Mouse (Mus musculus): ENCODE data around the gene Slc44a3.

- TF ChIP-seq CTCF (IDR thresholded peaks at IDR 0.05; ENCODE audit: control insufficient read depth, insufficient read depth, insufficient read length) (no peak), USF1 (IDR thresholded peaks at IDR 0.05; ENCODE audit: low read depth) (peak; percentile 59)
These were observed 35.2 kb upstream of the Slc44a3 start for GRCm38 (mm10) chr3:121567337-121567900.
